Mouse (Mus musculus) heart, adult 2 months (tissue): ENCODE measurements at regions not wholly inside any gene's neighbourhood (a gene's known extent, or its start where the extent isn't known, plus 50 kb on each side); places are given as distances from the start of the nearest gene placed in this dataset.

ENCODE experiments used
- DNase-seq, 2 experiments: peaks; one replicate each; pipeline ENCODE4 v3.0.0; 2021
- H3K27ac ChIP-seq: fragments of 200-600 bp; 2 replicates; pipeline ENCODE4 v1.8.1; 2022
- H3K27me3 ChIP-seq: fragments of 200-500 bp; 2 replicates; pipeline ENCODE4 v1.6.1; 2012; ENCODE audit warnings: mild to moderate bottlenecking, low read length, inconsistent platforms, mixed read lengths; ENCODE audit not compliant: control insufficient read depth, insufficient read depth
- H3K36me3 ChIP-seq: fragments of 200-500 bp; 2 replicates; pipeline ENCODE4 v1.6.1; 2012; ENCODE audit warnings: low read length, inconsistent platforms; ENCODE audit not compliant: control insufficient read depth, insufficient read depth
- H3K4me1 ChIP-seq: fragments of 200-500 bp; 2 replicates; pipeline ENCODE4 v1.6.1; 2011; ENCODE audit warnings: low read length; ENCODE audit not compliant: control insufficient read depth, insufficient read depth
- H3K4me3 ChIP-seq: fragments of 200-600 bp; 2 replicates; pipeline ENCODE4 v1.8.1; 2022
- H3K79me2 ChIP-seq: fragments of 200-500 bp; replicated peaks from 2 replicates; pipeline ENCODE4 v1.6.1; 2012; ENCODE audit warnings: mild to moderate bottlenecking, inconsistent platforms, low read length, moderate library complexity, mixed read lengths; ENCODE audit not compliant: control insufficient read depth, insufficient read depth
- H3K9ac ChIP-seq: fragments of 200-500 bp; 2 replicates; pipeline ENCODE4 v1.6.1; 2012; ENCODE audit warnings: low read depth, mild to moderate bottlenecking, control low read depth, inconsistent platforms, low read length, mixed read lengths
- CTCF ChIP-seq: fragments of 200-600 bp; IDR thresholded peaks from 2 replicates; pipeline ENCODE4 v1.8.1; 2022; ENCODE audit warnings: antibody characterized with exemption, mild to moderate bottlenecking, moderate library complexity
- EP300 ChIP-seq: fragments of 200-500 bp; IDR thresholded peaks from 2 replicates; pipeline ENCODE4 v1.6.1; 2011; ENCODE audit warnings: low read depth, low read length, control low read depth; ENCODE audit not compliant: insufficient read depth
- POLR2A ChIP-seq: fragments of 200-500 bp; IDR thresholded peaks from 2 replicates; pipeline ENCODE4 v1.6.1; 2011; ENCODE audit warnings: mild to moderate bottlenecking, low read depth, low read length, control low read depth; ENCODE audit not compliant: insufficient read depth
- WGBS: fragments of 180-500 bp; shearing (Covaris S2); methylation state at CpG from one replicate; pipeline ENCODE4 v1.1.7; 2018; 5-methylcytosine and 5-hydroxymethylcytosine counted together
- intact Hi-C: fragments of 180-260 bp; cut with DNase I; formaldehyde crosslinking; loops from one replicate; pipeline ENCODE4 v1.15.1; 2025

DNA sequence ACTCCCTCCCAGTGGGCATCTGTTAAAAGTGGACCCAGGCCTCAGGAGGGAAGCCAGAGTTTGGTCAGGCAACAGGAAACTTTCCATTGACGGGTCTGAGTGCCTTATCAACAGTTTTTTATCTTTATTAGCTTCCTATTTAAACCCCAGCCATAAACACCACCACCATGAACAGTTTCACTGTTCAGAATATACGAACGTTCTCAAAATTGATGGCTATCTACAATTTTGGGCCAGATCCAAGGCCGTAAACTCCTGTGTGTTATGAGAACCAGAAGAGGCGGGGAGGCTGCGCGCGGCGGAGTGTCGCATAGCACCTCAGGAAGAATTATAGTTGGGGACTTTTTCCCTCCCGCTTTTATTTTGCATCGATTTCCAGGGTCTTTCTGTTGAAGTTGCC, 67.8 kb downstream of the Gm10320 start:
- intact Hi-C loops, result no loop called here
- no peaks in the 10 kb centered on the region for H3K79me2 ChIP-seq
- 68% methylated on average over 12 of the region's 12 CpGs for WGBS

DNA sequence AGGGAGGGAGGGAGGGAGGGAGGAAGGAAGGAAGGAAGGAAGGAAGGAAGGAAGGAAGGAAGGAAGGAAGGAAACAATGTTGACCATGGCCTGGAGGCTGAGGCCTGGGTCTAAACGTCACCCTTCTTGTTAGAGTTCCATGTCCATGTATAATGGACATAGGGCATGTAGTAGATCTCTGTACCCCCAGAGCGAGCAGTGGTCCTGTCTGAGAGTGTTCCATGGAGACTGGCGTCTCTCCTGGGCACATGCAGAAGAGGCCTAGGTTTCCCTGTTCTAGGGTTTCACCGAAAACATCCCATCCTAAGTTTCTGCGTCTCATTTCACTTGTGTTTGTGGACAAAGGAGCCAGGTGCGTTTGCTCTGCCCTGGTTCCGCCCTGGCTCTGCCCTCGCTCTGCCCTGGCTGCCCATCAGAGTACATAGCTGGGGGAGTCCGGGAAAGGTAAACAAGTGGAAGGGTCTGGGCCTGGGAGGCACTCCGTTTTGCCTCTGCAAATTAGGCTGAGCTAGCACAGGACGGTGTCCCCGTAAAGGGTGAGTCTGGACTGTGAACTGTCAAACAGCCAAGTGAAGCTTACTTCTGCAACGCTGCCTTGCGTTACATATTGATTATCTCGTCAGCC, 66.5 kb downstream of the Foxd1 start:
- Histone ChIP-seq H3K27me3 (peaks cover 2% of the 10 kb centered on the region; the same call in 1 of the 2 replicates), H3K79me2 (no peaks in the 10 kb centered on the region), H3K36me3 (no peaks in the 10 kb centered on the region), H3K9ac (no peak overlapping the region), H3K4me1 (no peaks in the 10 kb centered on the region), H3K4me3 (no peak overlapping the region), H3K27ac (no peak overlapping the region)
- no peak for DNase-seq
- intact Hi-C loops, result no loop called here
- no peak for TF ChIP-seq EP300
- no peak for TF ChIP-seq POLR2A
- TF ChIP-seq CTCF, result no peak
- 62% methylated on average over 15 of the region's 15 CpGs for WGBS

More for the DNA sequence above, 67.8 kb downstream of the Gm10320 start:
- no peak overlapping the region for H3K4me3 ChIP-seq
- no peak overlapping the region for H3K27ac ChIP-seq
- DNase-seq, result no peak
- H3K27me3 ChIP-seq, result peaks cover 2% of the 10 kb centered on the region; the same call in 1 of the 2 replicates
- no peaks in the 10 kb centered on the region for H3K36me3 ChIP-seq
- H3K4me1 ChIP-seq, result no peaks in the 10 kb centered on the region
- no peak for TF ChIP-seq CTCF
- no peak for TF ChIP-seq EP300
- TF ChIP-seq POLR2A, result no peak
- H3K9ac ChIP-seq, result no peak overlapping the region

DNA sequence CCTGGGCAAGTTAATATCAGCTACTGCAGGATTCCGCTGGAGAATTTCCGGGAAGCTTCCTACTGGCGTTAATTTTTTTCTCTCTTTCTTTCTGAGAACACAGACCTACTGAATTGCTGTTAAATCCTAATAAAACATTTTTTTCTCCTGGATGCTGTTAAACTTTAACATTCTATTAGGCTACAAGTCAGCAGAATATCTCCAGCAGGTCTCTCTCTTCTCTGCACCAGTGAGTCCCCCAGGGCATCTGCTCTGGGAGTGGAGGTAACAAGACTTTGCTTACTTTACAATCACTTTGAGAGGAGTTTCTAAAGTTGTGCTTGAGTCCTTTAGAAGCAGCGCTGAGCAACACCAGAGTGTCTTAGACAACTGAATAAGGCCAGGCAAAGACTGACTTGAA, 63.7 kb downstream of the Foxd1 start:
- H3K9ac ChIP-seq, result no peak overlapping the region
- no peaks in the 10 kb centered on the region for H3K36me3 ChIP-seq
- WGBS, result 93% methylated on average over 4 of the region's 4 CpGs
- H3K79me2 ChIP-seq, result no peaks in the 10 kb centered on the region
- H3K4me3 ChIP-seq, result no peak overlapping the region
- no peak for TF ChIP-seq POLR2A
- H3K4me1 ChIP-seq, result no peaks in the 10 kb centered on the region
- no peak for DNase-seq
- no peaks in the 10 kb centered on the region for H3K27me3 ChIP-seq
- no peak overlapping the region for H3K27ac ChIP-seq
- intact Hi-C loops, result no loop called here

DNA sequence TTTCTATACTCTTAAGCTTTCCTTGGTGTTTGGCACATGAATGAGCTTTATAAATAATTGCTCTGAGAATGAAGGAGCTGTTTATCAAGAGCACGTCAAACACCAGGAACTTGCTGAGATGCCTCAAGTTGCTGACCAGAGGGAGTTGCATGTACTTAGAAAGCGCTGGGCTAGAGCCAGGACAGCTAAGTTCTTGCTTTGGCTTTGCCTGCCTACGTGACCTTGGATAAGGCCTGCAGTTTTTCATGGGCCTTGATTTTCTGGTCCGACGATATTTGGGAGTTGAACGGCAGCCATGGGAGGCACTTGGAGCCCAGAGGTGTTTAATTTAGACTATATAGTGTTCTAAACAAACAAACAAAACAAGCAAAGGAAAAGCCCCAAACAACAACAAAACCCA, 62.4 kb downstream of the Foxd1 start:
- H3K36me3 ChIP-seq, result no peaks in the 10 kb centered on the region
- 73% methylated on average over 6 of the region's 6 CpGs for WGBS
- H3K4me3 ChIP-seq, result no peak overlapping the region
- no peaks in the 10 kb centered on the region for H3K4me1 ChIP-seq
- TF ChIP-seq CTCF, result no peak
- no peak for TF ChIP-seq EP300
- TF ChIP-seq POLR2A, result no peak
- H3K9ac ChIP-seq, result no peak overlapping the region
- no peak for DNase-seq
- H3K27ac ChIP-seq, result no peak overlapping the region
- intact Hi-C loops, result no loop called here
- H3K27me3 ChIP-seq, result no peaks in the 10 kb centered on the region
- H3K79me2 ChIP-seq, result no peaks in the 10 kb centered on the region

DNA sequence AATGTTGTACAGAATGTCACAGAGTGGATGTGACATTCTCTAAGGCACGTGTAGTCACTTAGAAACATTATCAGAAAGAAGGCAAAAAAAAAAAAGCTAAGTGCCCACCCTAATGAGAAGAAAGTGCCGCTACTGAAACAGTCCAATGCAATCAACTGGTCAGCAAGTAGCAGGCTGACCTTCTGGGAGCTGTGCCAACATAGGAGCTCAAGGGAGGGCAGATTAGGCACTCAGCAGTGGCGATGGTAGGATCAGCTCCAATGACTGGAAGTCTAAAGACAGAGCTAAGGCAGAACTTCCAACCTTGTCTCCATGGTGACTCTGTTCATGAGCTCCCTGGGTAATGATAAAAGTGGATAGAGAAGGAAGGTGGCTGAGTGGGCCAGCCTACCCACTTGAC, 60.8 kb downstream of the Foxd1 start:
- 22% methylated on average over 3 of the region's 3 CpGs for WGBS
- no peak for TF ChIP-seq CTCF
- TF ChIP-seq POLR2A, result no peak
- TF ChIP-seq EP300, result no peak

DNA sequence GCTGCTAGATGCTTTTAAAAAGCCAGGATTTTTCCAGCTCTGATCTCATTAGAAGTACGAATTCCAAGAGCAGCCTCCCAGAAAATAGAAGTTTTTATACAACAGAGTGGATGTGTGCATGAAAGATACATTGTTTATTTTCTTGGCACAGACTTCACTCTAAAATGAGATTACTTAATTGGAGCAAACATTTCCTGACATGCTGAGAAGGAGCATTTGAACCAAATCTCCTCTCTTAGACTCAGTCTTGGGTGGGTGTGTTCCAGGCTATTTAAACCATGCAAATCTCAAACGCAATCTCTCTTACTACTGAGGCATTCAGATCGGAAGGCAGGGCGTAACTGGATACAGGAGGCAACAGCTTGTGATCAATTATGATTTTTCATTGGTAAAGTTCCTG, 59.2 kb downstream of the Foxd1 start:
- Histone ChIP-seq H3K36me3 (no peaks in the 10 kb centered on the region), H3K4me3 (no peak overlapping the region), H3K9ac (no peak overlapping the region), H3K4me1 (no peaks in the 10 kb centered on the region), H3K27ac (no peak overlapping the region), H3K79me2 (no peaks in the 10 kb centered on the region), H3K27me3 (no peaks in the 10 kb centered on the region)
- 54% methylated on average over 4 of the region's 4 CpGs for whole genome bisulfite sequencing
- intact Hi-C loops, result no loop called here
- DNase-seq, result no peak
- TF ChIP-seq CTCF, result no peak

More for the DNA sequence above, 60.8 kb downstream of the Foxd1 start:
- H3K36me3 ChIP-seq, result no peaks in the 10 kb centered on the region
- DNase-seq, result peak in 1 of 2 experiments; percentile 8
- H3K27me3 ChIP-seq, result no peaks in the 10 kb centered on the region
- no peak overlapping the region for H3K27ac ChIP-seq
- no peak overlapping the region for H3K9ac ChIP-seq
- no peak overlapping the region for H3K4me3 ChIP-seq
- intact Hi-C loops, result no loop called here
- H3K79me2 ChIP-seq, result no peaks in the 10 kb centered on the region
- no peaks in the 10 kb centered on the region for H3K4me1 ChIP-seq
